Mouse (Mus musculus) gastrocnemius, postnatal 4 days (tissue): ENCODE data around the gene Esr1. TPM values are rescaled to one million over a fixed set of nuclear protein-coding genes. Genes with fewer than 3 reads are reported as not detected.
"Not testable (repeated sequence)": the region's sequence is repeated elsewhere in the genome, so short reads cannot be mapped to it uniquely, and the experiment has no call there.

Source experiments
- DNase-seq, 2 experiments: peaks; one replicate each; pipeline ENCODE4 v3.0.0; 2021 to 2022; ENCODE audit warnings: low spot score in 2 of 2, mixed read lengths in 2 of 2
- long read RNA-seq, 2 experiments: library from polyadenylated mRNA; stranded (forward); transcript quantifications; one replicate each; pipeline ENCODE4 v2.0.0; 2021
- total RNA-seq, 2 experiments: library from RNA; stranded (reverse); gene quantifications; 2 replicates each; pipeline ENCODE4 v1.2.3; 2021

Esr1 gene
- 10 to 100 TPM; 25.3 to 32.6 TPM for total RNA-seq
- long read RNA-seq, experiment 1, partial matches to known transcripts: 2 of 5 reads
- long read RNA-seq, experiment 1, other reads (novel, unspliced or antisense): 2 of 5 reads
- long read RNA-seq, experiment 2, full-length matches to known transcripts: 3 of 7 reads
- long read RNA-seq, experiment 2, partial matches to known transcripts: 4 of 7 reads
- long read RNA-seq, experiment 2, other reads (novel, unspliced or antisense): 0 of 7 reads

DNA sequence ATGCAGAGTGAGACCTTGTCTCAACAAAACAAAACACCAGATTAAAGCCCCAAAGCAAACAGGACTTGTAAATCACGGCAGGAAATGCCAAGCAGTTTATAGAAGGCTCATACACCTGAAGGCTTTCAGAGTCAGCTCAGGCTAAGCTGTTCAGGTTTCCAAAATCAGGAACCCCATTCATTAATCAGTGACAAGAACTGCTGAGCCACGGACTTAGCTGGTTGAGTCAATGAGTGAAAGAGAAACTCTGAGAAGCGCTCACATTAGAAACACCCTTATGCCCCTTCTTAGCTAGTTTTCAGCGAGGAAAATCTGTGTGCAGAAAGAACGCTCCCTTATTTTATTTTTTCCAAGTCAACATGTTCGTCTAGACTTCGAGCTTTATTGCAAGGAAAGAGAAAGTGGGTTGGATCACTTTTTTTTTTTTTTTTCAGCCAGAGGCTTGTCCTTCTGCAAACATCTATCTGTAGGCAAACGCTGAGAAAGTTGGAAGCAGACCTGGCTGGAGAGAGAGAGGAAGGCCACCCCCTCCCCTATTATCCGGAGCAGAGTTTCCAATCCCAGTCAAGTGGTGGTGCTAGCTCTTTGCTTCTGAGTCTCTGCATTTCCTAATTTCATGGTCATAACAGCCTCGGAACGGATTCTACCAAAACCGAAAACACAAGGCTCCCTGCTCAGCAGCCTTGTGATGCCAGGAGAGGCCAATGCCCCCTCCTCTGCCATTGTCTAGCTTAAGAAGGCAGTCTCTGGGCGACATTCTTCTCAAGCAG, at the start of gene Esr1:
Gene Esr1, plus strand, starts transcription at position 208 of the 770 bp plus-strand sequence.
- DNase-seq: peak in 1 of 2 experiments; percentile 25

DNA sequence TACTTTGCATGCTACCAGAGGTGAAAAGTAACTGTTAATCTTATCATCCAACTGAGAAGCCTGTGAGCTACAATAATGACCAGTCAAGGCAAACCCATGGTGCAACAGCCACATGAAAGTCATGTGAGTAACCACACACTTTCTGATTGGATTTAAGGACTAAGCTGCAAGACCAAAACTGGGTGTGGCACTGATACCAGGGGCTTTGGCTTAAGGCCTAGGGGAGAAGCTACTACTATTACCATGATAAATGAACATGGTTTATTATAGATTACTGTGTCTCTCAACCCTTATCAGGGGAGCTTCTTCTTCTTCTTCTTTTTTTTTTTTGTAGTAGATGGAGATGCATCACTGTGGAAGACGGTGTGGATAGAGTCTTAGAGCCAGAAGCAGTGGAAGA, 46.2 kb upstream of the Esr1 start:
- no peak for DNase-seq

DNA sequence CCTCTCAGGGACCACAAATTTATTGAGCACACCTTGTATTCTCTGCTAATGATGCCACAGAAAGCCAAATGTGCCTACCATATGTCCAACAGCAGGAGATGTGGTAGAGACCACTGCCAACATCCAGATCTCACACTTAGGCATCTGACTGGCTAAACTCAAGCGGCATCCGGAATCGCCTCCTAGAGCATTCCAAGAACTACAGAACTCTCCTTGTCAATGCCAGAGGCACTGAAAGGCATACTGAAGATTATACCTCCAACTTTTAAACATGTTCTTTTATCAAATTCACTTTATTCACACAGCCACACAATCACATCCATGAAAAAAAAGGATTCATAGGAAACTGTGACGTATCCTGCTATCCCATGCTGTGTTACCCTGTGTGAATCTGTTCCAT, 40.6 kb upstream of the Esr1 start:
- no peak for DNase-seq

DNA sequence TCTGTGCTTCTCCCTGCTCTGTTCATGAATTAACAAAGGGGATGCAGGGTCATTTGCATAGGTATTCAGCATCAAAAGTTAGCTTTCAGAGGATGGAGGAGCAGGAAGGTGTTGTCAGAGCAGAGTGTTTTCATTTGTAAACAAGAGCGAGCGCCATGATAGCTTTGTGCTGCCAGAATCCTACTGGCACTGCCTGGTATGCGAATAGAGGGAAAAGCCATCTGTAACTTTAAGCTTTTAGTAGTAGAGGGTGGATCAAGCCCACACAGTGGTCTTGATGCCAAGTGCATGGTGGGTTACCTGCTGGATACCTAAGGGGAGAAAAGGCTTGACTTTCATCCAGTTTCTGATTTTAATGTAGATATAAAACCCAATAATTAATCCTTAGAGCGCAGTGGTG, 40.1 kb upstream of the Esr1 start:
- DNase-seq: no peak

DNA sequence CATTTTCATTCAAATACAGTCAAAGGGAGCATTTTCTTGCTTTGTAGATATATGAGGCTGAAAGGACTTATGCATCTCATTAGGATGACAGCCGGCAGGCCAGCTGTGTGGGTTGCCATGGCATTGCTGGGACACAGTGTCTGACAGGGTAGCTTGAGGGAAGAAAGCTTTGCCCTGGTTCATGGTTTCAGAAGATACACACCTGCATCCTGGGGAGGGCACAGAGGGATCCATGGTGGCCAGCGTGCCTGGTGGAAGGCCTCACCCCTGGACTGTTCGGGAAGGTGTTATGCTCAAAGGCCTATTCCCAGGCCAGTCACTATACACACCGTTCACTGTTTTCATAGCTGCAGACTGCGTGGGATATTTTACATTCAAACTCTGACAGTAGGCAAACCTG, 29.5 kb upstream of the Esr1 start:
- no peak for DNase-seq

DNA sequence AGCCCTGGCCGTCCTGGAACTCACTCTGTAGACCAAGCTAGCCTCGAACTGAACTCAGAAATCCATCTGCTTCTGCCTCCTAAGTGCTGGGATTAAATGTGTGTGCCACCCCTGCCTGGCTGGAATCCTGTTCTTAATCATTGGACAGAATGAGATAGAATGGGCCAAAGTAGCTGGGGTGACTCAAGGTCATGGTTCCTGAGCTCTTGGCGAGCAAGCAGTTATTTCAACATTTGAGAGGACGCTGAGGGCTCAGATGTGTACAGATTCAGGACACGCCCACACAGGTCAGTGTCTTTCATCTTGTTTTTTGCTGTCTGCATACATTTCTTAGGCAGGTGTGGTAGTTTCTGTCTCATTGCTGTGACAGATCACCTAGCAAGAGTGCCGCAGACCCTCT, 24.7 kb upstream of the Esr1 start:
- DNase-seq: no peak

DNA sequence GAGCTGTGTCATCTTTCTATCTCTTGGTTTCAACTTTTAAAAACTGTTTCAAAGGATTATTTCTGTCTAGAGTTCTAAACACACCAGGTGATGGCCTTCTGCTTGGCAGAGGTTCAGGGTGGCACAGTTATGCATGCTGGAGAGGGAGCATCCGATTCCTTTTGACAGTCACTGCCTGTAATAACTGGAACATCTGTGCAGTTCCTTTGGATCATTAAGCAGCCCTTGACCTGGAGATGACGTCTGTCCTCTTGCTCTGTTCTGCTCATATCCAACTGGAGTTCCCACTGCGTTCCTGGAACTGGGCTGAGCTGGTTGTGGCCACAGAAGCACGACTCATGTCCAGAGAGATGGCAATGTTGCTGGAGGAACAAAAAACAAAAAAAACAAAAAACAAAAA, 21.8 kb upstream of the Esr1 start:
- DNase-seq: no peak

DNA sequence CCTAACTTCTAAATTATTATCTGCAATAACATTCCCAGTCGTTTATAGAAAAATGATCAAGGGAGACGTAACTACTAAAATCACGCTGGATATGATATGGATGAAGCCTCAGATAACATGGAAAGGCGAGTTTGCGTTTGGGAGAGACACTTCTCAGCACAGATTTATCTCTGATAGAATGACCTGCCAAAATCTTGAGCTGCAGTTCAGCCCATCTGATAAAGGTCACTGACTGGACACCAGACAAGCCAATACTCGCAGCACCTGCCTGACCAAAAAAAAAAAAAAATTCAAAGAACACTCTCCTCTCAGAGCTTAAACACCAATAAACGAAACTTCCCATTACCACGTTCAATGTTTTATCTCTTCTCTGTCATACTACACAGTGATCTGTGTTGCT, 20.4 kb upstream of the Esr1 start:
- DNase-seq: no peak

DNA sequence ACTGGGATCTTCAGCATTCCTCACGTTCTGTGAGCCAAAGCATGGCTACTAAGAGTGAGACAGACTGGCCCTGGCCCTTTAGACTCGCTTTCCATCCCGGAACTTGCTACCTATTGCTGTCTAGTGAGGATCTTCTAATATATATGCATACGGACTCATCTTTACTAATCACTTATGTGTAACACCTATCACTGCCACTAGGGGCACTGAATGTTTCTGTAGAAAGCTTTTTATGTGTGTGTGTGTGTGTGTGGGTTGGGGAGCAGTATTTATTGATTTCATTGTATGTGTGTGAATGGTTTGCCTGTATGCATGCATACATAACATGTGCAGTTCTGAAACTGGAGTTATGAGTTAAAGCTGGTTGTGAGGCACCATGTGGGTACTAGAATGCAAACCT, 17.6 kb upstream of the Esr1 start:
- DNase-seq: no peak

DNA sequence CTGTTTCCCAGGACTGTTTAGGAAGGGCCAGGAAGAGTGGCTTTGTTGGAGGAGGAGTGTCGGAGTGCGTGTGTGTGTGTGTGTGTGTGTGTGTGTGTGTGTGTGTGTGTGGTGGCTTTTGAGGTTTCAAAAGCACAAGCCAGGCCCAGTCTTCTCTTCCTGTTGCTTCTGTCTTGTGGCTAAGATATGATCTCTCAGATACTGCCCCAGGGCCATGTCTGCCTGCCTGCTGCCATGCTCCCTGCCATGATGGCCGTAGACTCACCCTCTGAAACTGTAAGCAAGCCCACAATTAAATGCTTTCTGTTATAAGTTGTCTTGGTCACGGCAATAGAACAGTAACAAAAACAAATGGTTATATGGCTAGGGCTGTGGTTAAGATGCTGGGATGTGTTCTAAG, 14.2 kb upstream of the Esr1 start:
- no peak for DNase-seq

DNA sequence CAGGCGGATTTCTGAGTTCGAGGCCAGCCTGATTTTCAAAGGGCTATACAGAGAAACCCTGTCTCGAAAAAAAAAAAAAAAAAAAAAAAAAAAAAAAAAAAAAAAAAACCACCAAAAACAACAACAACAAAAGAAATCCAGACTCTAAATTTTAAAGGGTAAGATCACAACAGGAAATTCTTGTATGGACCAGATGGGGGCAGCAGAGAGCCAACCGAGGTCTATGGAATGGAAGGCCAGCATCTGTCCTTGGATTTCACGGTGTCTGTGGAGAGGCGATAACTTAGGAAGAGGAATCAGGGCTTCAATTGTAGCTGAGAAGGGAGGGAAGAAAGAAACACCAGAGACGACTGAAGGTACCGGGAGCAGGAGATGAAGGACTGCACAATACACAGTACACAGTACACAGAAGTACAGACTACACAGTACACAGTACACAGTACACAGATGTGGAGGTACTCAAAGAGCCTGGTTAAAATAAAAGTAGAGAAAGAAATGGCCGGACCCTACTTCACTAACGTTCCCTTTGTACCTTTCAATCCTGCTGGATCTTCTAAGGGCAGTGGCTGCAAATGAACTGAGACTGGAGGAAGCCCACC, 13.1 kb upstream of the Esr1 start:
- peak; percentile 47 to 67 for DNase-seq

DNA sequence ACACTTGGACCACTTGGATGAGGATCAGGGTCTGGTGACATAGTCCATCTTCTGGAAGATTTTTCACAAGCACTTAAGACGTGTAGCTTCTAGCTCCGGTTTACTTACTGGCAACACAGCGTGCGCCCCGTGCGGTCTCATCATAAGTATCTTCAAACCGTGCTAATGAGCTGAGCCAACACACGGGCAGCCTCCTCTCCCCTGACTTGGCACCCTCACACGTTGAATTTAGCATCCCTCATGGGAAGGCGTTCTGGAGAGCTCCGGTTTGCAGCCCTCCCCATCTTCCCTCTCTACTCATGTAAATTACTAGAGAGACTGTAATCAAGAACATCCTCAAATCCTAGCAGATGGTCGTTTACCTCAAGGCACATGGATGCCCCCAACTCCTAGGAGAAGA, 12.5 kb upstream of the Esr1 start:
- no peak for DNase-seq

DNA sequence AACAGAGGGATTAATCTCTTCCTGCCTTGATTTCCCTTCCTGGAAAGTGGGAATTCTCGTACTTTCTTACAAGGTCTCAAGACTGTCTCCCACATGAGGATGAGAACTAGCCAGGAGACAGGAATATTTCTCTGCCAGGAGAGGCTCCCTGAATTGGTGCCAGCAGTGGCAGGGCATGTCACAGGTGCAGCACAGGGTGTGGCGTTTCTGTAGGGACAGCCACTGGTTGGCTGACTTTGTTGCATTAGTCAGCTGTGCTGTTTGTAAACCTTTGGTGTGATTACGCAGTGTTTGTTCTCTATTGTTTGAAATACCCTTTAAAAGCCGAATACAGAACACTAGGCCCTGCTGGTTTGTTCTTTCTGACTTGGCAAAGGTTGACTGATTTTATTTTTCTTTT, 11.8 kb upstream of the Esr1 start:
- no peak for DNase-seq

DNA sequence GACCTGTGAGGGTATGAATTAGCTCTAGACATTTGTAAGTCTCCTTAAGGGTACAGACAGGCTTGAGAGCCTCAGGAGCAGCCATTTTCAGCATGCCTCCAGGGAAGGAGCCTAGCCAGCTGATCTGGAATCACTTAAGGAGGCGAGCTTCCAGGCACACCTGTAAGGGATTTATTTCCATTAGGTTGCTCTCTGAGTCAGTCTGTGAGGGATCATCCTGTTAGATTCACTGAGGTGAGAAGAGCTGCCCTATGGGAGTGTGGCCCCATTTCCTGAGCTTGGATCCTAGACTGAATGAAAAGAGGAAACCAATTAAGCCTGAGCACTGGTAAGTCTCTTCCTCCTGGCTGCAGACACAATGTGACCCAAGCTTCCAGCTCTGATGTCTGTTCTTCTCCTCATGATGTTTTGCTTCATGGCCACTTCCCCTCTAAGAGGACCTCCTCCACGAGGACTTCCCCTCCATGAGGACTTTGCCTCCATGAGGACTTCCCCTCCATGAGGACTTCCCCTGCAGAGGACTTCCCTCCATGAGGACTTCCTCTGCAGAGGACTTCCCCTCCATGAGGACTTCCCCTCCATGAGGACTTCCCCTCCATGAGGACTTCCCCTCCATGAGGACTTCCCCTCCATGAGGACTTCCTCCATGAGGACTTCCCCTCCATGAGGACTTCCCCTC, 10.5 kb upstream of the Esr1 start:
- DNase-seq: no peak

DNA sequence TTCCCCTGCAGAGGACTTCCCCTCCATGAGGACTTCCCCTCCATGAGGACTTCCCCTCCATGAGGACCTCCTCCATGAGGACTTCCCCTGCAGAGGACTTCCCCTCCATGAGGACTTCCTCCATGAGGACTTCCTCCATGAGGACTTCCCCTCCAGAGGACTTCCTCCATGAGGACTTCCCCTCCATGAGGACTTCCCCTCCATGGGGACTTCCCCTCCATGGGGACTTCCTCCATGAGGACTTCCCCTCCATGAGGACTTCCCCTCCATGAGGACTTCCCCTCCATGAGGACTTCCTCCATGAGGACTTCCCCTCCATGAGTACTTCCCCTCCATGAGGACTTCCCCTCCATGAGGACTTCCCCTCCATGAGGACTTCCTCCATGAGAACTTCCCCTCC, 9.8 kb upstream of the Esr1 start:
- DNase-seq: not testable (repeated sequence)

DNA sequence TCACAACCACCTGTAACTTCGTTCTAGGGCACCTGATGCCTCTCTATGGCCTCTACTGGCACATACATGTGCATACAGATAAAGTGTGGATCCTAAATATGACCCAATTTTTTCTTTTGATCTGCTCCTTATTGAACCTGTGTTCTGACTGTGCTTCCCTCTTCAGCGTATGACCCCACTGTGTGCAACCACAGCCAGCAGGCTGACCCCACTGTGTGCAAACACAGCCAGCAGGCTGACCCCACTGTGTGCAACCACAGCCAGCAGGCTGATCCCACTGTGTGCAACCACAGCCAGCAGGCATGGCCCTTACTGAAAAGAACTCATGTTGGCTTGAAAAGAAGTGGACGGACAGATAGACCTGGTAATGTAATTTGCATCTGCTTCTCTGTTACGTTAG, 8.9 kb upstream of the Esr1 start:
- DNase-seq: no peak

DNA sequence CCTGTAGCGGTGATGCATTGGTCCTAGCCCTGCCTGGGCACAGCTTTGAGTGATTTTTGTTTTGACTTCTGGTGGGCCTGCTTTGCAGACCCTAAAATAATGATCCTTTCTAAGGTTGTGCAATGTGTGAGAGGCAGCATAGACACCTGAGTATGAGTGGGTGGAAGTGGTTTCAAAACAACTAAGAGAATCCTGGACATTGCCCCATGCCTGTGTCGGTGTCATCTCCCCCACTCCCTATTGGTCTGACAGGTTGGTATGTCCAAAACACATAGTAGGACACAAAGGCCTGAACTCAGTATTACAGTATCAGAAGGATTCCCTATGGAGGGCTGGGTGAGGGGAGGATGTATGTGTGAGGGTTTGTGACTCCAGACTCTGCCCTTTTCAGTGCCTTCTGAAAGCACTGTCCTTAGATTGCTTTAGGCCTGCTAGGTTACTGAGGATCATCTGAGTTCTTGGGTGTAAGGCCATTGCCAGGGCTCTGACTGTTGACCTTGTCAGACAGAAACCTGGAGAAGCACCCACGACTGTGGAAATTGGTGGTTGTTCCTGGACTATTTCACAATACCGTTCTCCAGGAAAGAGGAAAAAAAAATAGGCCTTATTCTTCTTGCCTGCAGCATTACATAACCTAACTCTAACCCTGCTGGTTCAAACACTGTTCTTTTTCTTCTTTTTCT, 6.7 kb upstream of the Esr1 start:
- no peak for DNase-seq

DNA sequence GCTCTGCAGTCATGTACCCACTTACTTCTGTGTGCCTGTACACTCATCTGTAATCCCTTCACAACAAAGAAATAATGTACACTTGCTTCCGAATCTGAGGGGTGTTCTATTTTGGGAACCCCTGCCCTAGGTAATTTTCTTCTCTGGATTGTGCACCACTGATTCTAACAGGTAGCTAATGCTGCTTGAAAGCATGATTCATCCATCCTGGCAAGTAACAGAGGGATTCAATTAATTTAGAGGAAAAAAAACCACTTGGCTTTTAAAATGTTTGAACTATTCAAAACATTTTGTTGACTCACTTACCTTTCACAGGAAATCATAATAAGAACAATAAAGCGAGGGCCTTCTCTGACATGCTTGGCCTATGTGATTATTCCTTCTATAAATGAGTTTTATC, 1.2 kb upstream of the Esr1 start:
- no peak for DNase-seq

DNA sequence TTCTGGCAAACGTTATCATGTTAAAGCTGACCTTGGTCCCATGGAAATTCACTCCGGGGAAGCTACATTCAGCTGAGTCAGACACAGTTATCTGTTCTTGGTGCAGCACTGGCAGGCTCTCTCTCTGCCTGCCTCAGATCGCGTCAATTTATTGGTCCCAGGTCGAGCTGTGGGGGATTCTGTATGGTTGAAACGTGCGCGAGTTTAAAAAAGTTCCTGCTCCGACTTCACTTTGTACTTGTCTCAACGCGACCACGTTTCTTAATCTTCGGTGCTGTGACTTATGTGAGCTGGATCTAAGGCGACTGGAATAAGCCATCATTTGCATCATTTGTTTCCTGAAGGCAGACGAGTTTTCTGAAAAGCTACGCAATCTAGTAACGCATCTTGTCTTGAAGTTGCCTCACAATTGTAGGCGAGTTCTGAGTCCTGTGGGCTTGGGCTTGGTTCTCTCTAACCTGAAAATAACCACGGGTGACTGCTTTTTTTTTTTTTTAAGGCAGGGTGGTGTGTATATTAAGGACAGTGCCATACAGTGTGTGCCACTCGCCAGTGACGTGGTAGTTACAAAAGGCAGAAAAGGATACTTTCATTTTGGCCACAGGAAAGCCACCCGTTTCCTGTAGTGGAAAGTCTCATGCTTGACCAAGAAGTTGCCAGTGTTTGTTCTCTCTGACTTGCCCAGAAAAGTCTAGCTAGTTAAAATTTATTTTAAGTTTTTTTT, 1.1 kb downstream of the Esr1 start:
- no peak for DNase-seq

DNA sequence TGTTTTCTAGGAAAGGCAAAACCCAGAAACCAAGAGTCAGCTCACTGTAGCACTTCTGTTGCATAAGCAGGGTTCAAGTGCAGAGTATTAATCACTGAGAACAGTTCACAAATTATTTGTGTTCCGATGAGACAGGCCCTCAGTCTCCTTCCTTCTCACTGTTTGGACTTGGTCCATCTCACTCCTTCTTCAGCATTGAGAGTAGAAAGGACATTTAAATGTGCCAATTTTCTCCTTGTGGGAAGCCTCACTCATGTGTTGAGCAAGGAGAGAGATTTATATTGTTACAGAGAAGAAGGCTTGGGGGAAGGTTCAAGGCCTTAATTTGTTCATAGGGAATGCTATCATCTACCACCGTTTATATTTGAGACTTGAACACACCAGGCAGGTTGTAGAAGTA, 6.6 kb downstream of the Esr1 start:
- DNase-seq: no peak

DNA sequence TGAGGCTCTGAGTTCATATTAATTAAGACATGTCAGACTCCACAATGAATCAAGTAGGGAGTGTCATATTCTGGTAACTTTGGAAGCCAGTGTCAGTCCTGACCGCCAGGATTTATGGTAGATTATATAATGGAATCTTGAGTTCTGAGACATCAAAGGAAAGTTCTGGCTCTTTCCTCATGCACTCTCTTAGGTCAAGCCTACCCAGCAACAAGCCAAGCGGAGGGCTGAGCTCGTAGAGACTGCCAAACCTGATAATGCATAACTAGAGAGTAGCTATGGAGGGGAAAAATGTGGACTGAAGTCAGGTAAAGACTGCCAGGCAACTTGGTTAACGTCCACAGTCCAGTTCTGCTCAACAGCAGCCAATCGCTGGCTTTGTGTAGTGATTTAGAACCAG, 7.3 kb downstream of the Esr1 start:
- DNase-seq: no peak
